Comparison of ENCODE assay signal across 17 mouse cellular contexts in genomic region chr7:53018094-53018493, GRCm38 (mm10).
"Had no signal": no experiment of that assay in that cellular context is flagged by ENCODE, and none has a peak within 500 bp of the region (broad histone marks: within the 10 kb centered on the region; RNA-seq: fewer than 3 reads in every experiment).

No protein-coding gene starts in this region.

- ATAC-seq: lung, postnatal 0 days; midbrain, embryonic 15.5 days had no signal

- H3K4me2 ChIP-seq: limb, embryonic 13.5 days; midbrain, embryonic 15.5 days; neural tube, embryonic 13.5 days had no signal

- H3K27me3 ChIP-seq: limb, embryonic 13.5 days; midbrain, embryonic 15.5 days; neural tube, embryonic 13.5 days had no signal

- H3K36me3 ChIP-seq: limb, embryonic 13.5 days; midbrain, embryonic 10.5 days; midbrain, embryonic 15.5 days; neural tube, embryonic 13.5 days had no signal

- H3K4me1 ChIP-seq: limb, embryonic 13.5 days; midbrain, embryonic 10.5 days; midbrain, embryonic 15.5 days; neural tube, embryonic 13.5 days had no signal

- H3K27ac ChIP-seq: kidney, postnatal 0 days; layer of hippocampus, adult 2 months; limb, embryonic 13.5 days; liver, embryonic 14.5 days; midbrain, embryonic 10.5 days; midbrain, embryonic 15.5 days; neural tube, embryonic 13.5 days had no signal

- H3K4me3 ChIP-seq: layer of hippocampus, adult 2 months; limb, embryonic 13.5 days; midbrain, embryonic 10.5 days; midbrain, embryonic 15.5 days; neural tube, embryonic 13.5 days had no signal

- DNase-seq: kidney, postnatal 4 days; left cerebral cortex, postnatal 4 days; lung, adult 2 months; lung, postnatal 36 days; retina, postnatal 1 day; right cerebral cortex, postnatal 4 days; spleen, adult 18-20 months; thymus, adult 18-20 months; thymus, postnatal 14 days had no signal

- H3K9ac ChIP-seq: limb, embryonic 13.5 days; liver, embryonic 14.5 days; midbrain, embryonic 15.5 days; neural tube, embryonic 13.5 days had no signal

- H3K9me3 ChIP-seq: limb, embryonic 13.5 days; midbrain, embryonic 10.5 days; midbrain, embryonic 15.5 days; neural tube, embryonic 13.5 days had no signal
